Mouse (Mus musculus) olfactory bulb, adult 2 months (tissue): ENCODE measurements around the gene Vwc2.

Experiments used
- CTCF ChIP-seq: fragments of 200-500 bp; IDR thresholded peaks from 2 replicates; pipeline ENCODE4 v1.5.1; 2012; ENCODE audit warnings: low read depth, mild to moderate bottlenecking, low read length, moderate library complexity; ENCODE audit not compliant: insufficient read depth
- POLR2A ChIP-seq: fragments of 200-500 bp; IDR thresholded peaks from 2 replicates; pipeline ENCODE4 v1.6.1; 2012; ENCODE audit warnings: mild to moderate bottlenecking, low read depth, low read length, moderate library complexity; ENCODE audit not compliant: insufficient read depth

- no peak for TF ChIP-seq POLR2A
- TF ChIP-seq CTCF: no peak
Observed at GRCm38 (mm10) chr11:11140622-11141021, 26.6 kb downstream of the Vwc2 start.
